Mouse (Mus musculus): ENCODE data around the gene Epsti1. TPM values are rescaled to one million over a fixed set of nuclear protein-coding genes. Genes with fewer than 3 reads are reported as not detected.

Gene Epsti1
- total RNA-seq, 2 experiments from 2014 or later = 0.45 to 3.2 TPM

GRCm38 (mm10) chr14:78015540-78016321 is 111.7 kb downstream of the Epsti1 start:
- DNase-seq = no peak

DNA sequence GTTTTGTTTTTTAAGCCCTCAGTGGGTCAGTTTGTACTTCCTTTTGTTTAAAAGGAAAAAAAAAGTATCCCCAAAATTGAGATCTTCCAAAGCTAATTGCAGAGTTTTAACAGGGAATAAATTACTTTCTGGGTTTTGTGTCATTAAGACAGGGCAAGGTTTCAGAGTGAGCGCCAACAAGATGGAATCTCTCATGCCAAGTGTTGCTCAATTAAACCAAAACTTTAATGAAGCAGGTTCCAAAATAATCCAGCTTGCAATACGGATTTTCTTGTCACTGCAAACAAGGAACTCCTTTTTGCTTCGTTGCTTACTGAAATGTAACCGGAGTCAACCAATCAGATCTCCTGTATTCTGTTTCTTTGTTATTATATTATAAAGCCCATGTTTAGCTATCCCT is 112.4 kb downstream of the Epsti1 start:
- no peak for DNase-seq

DNA sequence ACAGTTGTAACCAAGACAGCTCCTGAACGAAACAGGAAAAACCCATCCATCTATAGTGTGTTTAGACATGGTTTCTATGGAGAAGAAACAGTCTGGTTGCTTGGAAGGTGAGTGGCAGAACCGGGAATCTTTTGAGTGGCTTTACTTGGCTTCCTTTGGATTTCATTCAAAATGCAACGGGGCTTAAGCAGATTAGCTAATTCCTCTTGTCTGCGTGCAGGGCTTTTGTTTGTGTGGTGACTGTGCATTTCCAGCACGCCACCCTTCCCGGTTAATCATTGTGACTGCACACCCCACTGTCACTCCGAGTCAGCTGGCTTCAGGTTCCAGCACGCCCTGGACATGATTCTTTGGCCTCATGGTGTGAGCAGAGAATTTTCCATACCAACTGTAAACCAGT is 115.9 kb downstream of the Epsti1 start:
- DNase-seq = no peak

DNA sequence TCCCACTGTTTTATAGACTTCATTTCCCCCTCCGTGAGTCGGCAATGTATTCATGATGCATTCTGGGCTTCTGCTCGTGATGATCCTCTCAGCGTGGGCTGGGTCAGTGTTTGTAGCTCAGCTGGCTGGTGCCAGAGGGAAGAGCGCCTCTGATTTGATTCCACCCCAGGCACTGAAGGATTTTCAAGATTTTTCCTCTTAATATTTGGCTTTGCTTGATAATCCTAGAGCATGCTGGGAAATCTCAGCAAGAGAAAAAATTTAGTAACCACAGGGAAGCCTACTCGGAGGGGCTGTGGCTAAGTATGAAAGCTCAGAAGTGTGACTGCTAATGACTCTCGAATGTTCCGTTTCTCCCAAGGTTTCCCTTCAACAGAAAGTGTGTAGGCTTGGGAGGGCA is 134.8 kb downstream of the Epsti1 start:
- DNase-seq = no peak

- DNase-seq = no peak
These were observed 136.6 kb downstream of the Epsti1 start for GRCm38 (mm10) chr14:78040643-78041042.

- DNase-seq = no peak
These were observed 138.0 kb downstream of the Epsti1 start for GRCm38 (mm10) chr14:78041886-78042526.

DNA sequence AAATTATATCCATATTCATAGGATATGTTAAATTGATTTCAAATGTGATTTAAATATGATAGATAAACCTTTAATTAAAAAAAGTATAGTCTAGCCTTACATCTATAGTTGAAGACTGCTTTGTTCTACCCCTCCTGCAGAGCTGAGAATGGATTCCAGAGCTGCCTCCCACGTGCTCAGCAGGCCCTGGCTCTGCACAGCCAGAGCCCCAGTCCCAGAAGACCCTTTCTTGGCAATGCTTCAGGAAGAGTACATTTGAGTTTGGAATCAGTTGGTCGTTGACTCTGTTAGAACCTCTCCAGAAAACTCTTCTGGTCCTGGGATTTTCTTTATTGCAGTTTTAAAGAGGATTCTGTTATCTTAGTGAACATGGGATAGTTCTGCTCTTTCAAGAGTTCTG is 139.0 kb downstream of the Epsti1 start:
- no peak for DNase-seq

DNA sequence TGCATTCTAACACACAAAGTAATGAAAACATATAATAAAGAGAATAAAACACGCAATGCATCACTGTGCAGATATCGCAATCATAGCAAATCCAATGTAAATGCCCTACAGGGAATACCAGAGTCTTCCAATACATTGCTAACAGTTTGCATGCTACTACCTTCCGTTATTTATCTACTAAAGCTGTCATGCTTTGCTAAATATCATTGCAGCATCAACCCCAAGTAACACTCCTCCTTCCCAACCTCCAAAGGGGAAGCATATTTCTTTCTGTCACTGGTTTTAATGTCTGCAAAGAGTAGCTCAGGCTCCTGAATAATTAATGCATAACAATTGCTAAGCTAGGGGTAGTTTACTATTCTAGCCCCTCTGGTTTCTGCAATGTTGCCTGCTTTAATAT is 144.2 kb downstream of the Epsti1 start:
- no peak for DNase-seq

- DNase-seq = no peak
These were observed 144.6 kb downstream of the Epsti1 start for GRCm38 (mm10) chr14:78048674-78049073.

Other genes starting within 250 kb of the Epsti1 start
- gene Dnajc15, start 29.1 kb upstream of the Epsti1 start, total RNA-seq (2021) = 100 to 1,000 TPM; 269 to 282 TPM
- gene Fam216b, start 184.8 kb downstream of the Epsti1 start, total RNA-seq (2021) = under 1 TPM in 1 of 2 experiments, not detected in 1; 0.26 TPM

Data from heart, adult 18-20 months (tissue).